Mouse (Mus musculus) A20 (cell line): ENCODE measurements around the gene Shtn1.

Experiments
- DNase-seq: peaks from one replicate; pipeline ENCODE4 v3.0.0-alpha.2; 2011; ENCODE audit warnings: low read depth, low spot score

The Shtn1 gene

GRCm38 (mm10) chr19:59052783-59053490 lies 23.0 kb downstream of the Shtn1 start:
- no peak for DNase-seq

DNA sequence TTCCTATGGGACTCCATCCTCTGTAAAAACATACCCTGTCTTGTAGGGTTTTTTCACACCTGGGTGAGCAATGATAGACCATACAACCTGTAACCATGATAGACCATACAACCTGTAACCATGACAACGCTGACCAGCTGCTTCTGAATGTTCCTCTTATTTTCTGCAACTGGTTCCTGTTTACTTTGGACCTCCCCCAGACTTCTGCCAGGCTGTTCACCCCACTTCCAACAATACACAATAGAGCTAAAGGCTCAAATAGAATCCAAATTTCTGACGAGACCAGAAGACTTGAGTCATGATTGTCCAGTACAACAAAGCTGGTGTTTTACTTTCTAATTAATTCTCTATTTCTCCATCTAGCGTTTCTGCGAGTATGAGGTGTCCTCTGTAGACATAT lies 23.8 kb downstream of the Shtn1 start:
- DNase-seq = peak; percentile 32

GRCm38 (mm10) chr19:59051622-59052021 lies 24.3 kb downstream of the Shtn1 start:
- DNase-seq = no peak

DNA sequence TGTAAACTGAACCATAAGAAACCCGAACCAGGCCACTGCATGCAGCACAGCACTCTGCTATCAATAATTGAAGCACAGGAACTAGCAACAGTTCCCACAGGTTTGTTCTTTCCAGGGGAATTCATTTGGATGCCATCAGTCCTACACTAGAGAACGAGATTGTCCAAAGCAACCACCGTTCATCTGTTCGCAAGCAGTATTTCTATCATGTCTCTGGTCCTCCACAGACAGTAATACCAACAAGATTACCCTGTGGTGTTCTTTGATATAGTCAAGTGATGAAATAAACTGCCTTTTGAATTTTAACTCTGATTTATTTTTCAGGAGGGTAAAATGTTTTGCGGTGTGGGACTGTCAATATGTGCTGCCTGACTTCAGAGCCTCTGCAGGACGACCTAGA lies 27.0 kb downstream of the Shtn1 start:
- DNase-seq = no peak

DNA sequence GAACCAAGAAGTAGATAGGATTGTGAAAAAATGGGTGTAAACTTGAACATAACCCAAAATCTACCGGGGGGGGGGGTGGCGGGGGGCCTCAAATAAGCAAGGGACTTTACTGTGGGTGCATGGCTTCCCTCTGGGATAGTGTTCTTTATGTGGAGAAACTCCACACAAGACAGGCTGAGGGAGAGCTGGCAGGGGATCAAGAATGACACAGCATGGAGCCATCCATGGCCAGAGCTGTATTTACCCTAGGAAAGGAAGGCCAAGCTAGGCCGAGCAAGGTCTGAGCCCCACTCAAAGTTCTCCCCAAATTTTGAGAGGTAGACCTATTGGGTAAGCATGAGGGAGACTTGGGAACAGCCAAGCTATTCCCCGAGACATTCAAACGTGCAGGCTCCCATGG lies 28.4 kb downstream of the Shtn1 start:
- DNase-seq = no peak

DNA sequence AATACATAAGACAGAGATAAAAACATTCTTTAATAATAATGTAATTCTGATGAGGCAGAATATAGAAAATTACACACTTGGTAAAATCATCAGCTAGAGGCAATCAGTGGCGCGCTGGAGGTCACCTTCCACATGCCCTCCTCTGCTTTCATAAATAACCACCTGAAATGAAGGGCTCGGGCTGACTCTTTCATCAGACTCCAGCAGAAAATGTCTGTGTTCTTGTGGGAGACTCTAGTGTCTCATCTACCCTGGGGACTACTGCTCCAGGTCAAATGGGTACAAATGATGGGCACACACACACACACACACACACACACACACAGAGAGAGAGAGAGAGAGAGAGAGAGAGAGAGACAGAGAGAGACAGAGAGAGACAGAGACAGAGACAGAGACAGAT lies 34.8 kb downstream of the Shtn1 start:
- no peak for DNase-seq

- DNase-seq = no peak
Measured at GRCm38 (mm10) chr19:59038793-59039192, 37.1 kb downstream of the Shtn1 start.

GRCm38 (mm10) chr19:59036811-59037210 lies 39.1 kb downstream of the Shtn1 start:
- no peak for DNase-seq

GRCm38 (mm10) chr19:59033241-59033640 lies 42.7 kb downstream of the Shtn1 start:
- DNase-seq = peak; percentile 31

DNA sequence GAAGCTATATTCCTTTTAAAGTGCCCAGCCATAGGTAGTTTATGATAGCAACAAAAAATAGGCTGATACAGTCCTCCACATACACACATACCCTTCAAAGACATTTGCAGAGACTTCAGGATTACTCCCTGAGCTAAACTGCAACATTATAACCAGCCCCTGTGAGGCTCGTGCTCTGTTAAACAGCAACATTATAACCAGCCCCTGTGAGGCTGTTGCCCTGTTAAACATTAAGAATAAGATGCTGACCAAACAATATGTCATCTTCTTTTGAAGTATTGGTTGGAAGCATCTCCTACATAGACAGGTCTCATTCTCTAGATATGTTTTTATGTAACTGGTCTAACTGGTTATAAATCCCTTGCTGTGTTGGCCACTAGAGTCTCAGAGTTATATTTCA lies 45.7 kb downstream of the Shtn1 start:
- DNase-seq = no peak

- no peak for DNase-seq
Measured at GRCm38 (mm10) chr19:59029011-59029410, 46.9 kb downstream of the Shtn1 start.

DNA sequence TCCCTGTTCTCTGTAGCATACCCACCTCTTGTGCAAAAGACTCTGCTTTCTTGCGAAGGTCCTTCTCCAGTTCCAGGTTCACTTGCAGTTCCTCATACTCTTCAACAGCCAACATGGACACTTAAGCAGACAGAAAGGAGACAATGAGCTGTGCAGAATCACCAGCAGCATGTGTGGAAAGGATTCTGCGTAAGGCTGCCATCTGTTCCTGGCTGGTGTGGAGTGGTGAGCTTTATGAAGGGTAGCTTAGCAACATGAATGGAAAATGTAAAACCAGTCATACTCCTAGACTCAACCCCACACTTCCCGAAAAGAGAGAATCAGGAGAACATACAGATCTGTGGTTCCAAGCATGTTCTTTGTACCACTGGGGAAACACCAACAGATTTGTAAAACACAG lies 47.8 kb downstream of the Shtn1 start:
- DNase-seq = no peak

- no peak for DNase-seq
Measured at GRCm38 (mm10) chr19:59023876-59024275, 52.0 kb downstream of the Shtn1 start.

DNA sequence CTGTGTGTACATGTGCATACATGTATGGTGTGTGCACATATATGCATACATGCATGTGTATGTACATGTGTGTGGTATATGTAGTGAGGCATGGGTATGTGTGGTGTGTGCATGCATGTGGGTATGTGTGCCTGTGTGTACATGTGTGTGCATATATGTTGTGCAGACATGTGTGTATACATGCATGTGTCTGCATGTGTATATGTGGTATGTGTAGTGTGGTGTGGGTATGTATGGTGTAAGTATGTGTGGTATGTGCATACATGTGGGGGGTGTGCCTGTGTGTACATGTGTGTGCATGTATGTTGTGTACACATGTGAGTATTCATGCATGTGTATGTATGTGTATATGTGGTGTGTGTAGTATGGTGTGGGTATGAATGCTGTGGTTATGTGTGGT lies 54.3 kb downstream of the Shtn1 start:
- DNase-seq = no peak

GRCm38 (mm10) chr19:59010802-59011201 lies 65.1 kb downstream of the Shtn1 start:
- DNase-seq = no peak

- DNase-seq = no peak
Measured at GRCm38 (mm10) chr19:59006577-59007340, 69.1 kb downstream of the Shtn1 start.

DNA sequence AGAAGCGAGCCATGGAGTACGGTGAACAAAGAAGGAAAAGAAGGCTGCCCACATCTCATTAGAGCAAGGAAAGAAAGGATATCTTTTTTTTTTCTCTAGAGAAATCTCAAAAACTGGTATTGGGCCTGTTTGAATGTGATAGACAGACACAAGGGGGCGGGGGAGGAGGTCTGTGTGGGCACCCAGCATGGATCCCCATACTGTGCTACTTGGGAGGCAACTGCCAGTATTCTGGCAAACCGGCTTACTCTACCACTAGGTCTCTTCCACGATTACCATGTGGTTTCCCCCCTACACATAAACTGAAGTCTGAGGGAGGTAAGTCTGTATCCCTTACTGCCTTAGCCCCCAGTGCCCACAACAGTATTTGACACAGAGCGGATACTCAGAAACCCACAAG lies 73.1 kb downstream of the Shtn1 start:
- DNase-seq = no peak

DNA sequence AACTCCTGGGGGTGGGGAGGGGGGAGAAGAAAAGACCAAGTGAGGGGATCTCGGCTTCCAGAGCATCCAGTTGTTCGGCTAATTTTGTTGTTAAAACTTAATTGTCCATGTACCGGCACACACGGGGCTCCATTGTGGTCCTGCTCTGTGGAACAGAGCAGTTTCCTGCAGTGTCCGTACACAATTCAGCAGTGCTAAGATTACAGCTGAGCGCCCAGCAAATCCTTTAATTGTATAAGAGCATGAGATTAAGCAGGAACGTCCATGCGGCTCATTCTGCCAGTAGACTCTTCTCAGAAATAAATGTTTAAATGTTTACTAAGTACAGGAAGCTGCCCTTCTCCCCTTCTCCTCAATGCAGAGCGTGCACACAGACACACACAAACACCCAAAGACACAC lies 94.3 kb downstream of the Shtn1 start:
- no peak for DNase-seq

DNA sequence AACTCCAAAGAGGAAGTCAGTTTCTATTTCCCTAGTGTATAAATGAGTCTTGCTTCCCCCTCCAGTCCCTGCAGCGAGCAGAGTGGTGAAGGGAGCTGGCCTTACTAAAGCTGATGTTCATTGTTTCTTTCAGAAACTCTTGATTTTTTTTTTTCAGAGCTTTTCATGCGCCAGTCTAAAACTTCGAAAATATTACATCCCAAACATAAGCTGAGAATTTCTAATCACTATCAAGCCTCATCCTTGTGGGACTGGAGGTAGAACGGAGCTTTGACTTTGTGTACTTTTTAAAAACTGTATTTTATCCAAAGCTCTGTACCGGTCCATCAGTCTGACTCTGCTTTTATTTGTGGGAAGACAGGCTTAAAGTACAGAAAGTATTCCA lies 95.9 kb downstream of the Shtn1 start:
- DNase-seq = no peak

DNA sequence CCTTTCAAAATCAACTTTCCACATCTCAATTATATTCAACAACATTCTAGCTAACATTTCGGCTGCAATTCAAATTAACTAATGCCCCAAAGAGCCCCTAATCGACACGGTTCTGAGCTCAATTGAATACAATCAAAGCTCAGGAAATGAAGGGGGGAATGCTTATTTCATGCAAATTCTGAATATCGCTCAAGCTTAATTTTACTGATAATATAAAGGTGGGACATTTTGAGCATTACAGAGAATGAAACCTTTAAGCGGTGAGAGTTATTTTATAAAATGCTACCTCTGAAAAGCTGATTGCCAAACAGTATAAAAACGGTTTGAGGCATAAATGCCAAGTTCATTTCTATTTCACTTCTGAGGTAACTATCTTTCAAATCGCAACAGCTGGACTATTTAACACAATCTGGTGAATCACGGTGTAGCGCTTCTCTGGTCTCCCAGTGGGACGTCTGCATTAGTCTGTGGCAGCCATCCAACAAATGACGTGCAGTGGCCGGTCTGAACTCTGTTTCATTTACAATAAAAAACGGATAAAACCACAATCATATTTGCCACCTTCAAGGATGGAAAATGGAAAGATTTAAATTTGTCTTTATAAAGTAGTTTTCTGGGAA lies 96.4 kb downstream of the Shtn1 start:
- peak; percentile 71 for DNase-seq

DNA sequence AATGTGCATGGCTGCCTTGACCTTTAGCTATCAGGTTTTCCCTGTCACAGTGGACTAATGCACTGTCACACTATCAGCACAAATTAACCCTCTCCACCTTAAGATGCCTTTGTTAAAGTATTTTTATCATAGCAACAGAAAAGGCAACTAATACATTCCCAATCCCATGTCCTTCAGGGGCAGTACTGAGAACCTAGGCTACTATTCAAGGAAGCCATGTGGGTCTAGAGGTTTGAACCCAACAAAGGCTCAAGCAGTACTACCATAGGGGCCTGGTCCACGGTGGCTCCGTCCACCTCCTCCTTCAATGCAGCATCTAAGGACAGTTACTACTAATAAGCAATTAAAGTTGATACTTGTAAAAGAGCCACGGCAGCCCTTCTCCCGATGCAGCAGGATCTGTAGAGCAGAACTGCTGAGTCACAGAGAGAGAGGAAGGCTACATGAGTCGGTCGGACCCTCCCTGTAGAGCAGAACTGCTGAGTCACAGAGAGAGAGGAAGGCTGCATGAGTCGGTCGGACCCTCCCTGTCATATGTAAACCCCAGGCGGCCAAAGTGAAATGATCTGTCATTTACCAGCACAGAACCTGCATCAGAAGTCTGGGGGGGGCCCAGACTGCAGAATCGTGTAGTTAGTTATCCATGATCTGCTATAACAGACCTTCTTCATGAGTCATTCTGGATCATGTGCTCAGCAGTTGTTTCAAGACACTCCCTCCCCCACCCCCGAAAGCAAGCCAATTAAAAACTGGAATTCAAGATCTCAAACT lies 97.3 kb downstream of the Shtn1 start:
- peak; percentile 87 for DNase-seq

GRCm38 (mm10) chr19:58975216-58975863 lies 100.6 kb downstream of the Shtn1 start:
- no peak for DNase-seq
